Mouse (Mus musculus): ENCODE measurements around the gene Tnik. TPM values are rescaled to one million over a fixed set of nuclear protein-coding genes. Genes with fewer than 3 reads are reported as not detected.

The Tnik gene
- polyA plus RNA-seq, 1 experiment from 2014 or later: 9.8 TPM

- Histone ChIP-seq H3K4me2 (ENCODE audit: low read depth, low read length) (no peak overlapping the region), H3K9ac (ENCODE audit: low read length) (no peak overlapping the region), H3K4me1 (ENCODE audit: control insufficient read depth, insufficient read depth, low read length) (peaks cover 3% of the 10 kb centered on the region; the same call in 1 of the 2 replicates), H3K27ac (ENCODE audit: low read length) (no peak overlapping the region), H3K9me3 (replicated peaks; ENCODE audit: control insufficient read depth, low read length) (no peaks in the 10 kb centered on the region), H3K27me3 (ENCODE audit: control insufficient read depth, insufficient read depth, low read length) (no peaks in the 10 kb centered on the region), H3K36me3 (ENCODE audit: control insufficient read depth, insufficient read depth) (no peaks in the 10 kb centered on the region), H3K4me3 (ENCODE audit: low read length) (no peak overlapping the region)
- ATAC-seq (replicated peaks; ENCODE audit: extremely low read depth, insufficient read depth, low FRiP score): no peak
- 87% methylated on average over 13 of the region's 13 CpGs for WGBS
These were observed 462.2 kb downstream of the Tnik start for GRCm38 (mm10) chr3:28725203-28725602.

Small RNA genes within 50 kb of the gene (microRNA-seq; reads per million reads assigned to microRNA genes)
- gene Mir466q: not detected

Data from heart, embryonic 16.5 days (tissue).